8 mouse cellular contexts compared by ENCODE assay signal in the genomic region with DNA sequence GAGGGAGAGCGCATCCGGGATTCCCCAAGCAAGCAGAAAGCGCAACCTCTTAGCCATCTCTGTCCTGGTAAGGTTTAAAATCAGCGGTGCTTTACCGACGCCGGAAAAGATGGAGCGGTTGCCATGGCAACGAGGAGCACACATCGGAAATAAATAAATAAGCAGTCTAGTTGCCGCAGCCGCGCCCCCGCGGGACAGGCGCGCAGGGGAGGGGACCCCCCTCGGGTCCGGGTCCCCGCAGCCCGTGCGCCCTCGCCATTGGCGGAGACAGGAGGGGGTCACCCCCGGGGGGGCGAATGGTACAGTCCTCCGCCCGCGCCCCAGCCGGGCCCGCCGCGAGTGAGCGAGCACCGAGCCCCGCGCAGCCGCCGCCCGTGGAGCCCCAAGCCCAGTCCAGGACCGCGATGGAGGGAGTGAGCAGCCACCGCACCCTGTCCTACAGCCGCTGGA. TPM values are rescaled to one million over a fixed set of nuclear protein-coding genes. Genes with fewer than 3 reads are reported as not detected.
DNase-seq lines count a peak whose midpoint lies in the region; ATAC-seq lines count a peak whose summit lies in the region.

Tub (plus strand) TSS at position 27 of the 450 bp plus-strand sequence.

- H3K4me3 ChIP-seq in embryonic facial prominence, embryonic 12.5 days: peak within 1 kb of the TSS; percentile 55
- H3K4me3 ChIP-seq in heart, embryonic 14.5 days (ENCODE audit: control insufficient read depth in 1 of 2, insufficient read depth in 1 of 2, low read depth in 1 of 2, low read length in 2 of 2): peak within 1 kb of the TSS; percentile 42 to 45
- peak within 1 kb of the TSS; percentile 40 for H3K4me3 ChIP-seq in liver, embryonic 12.5 days
- H3K4me3 ChIP-seq in neural tube, embryonic 14.5 days (ENCODE audit: low read depth, low read length): peak within 1 kb of the TSS; percentile 60

- H3K4me2 ChIP-seq in embryonic facial prominence, embryonic 12.5 days (replicated peaks): peak within 1 kb of the TSS; percentile 100
- H3K4me2 ChIP-seq in heart, embryonic 14.5 days (ENCODE audit: low read length): peak within 1 kb of the TSS; percentile 76
- peak within 1 kb of the TSS; percentile 60 for H3K4me2 ChIP-seq in liver, embryonic 12.5 days
- peak within 1 kb of the TSS; percentile 85 for H3K4me2 ChIP-seq in neural tube, embryonic 14.5 days (ENCODE audit: low read depth, low read length)

- H3K4me1 ChIP-seq in embryonic facial prominence, embryonic 12.5 days: peaks cover 6% of the 10 kb centered on the region; the same call in 1 of the 2 replicates
- H3K4me1 ChIP-seq in heart, embryonic 14.5 days (ENCODE audit: control insufficient read depth in 2 of 2, insufficient read depth in 2 of 2, low read length in 2 of 2): peaks cover 10 to 11% of the 10 kb centered on the region in 2 experiments; a peak in 3 of 4 replicates
- H3K4me1 ChIP-seq in liver, embryonic 12.5 days: peaks cover 9% of the 10 kb centered on the region
- H3K4me1 ChIP-seq in neural tube, embryonic 14.5 days (ENCODE audit: control insufficient read depth, insufficient read depth, low read length): no peaks in the 10 kb centered on the region

- 1% methylated on average over 44 of the region's 44 CpGs for WGBS in embryonic facial prominence, embryonic 12.5 days
- 2% methylated on average over 43 of the region's 44 CpGs for WGBS in heart, embryonic 14.5 days
- WGBS in liver, embryonic 12.5 days (ENCODE audit: insufficient replicate concordance): 2% methylated on average over 44 of the region's 44 CpGs
- under 1% methylated on average over 41 of the region's 44 CpGs for WGBS in neural tube, embryonic 14.5 days

- peak; percentile 65; the same call in 1 of the 2 replicates for ATAC-seq in embryonic facial prominence, embryonic 12.5 days (ENCODE audit: insufficient number of reproducible peaks, insufficient read depth, low FRiP score, low TSS enrichment)
- no peak for ATAC-seq in heart, embryonic 14.5 days (ENCODE audit: insufficient number of reproducible peaks, insufficient read depth, low FRiP score, low read depth)
- 0 out of 2 replicates have a peak, but pooled peaks have one; percentile 31 for ATAC-seq in liver, embryonic 12.5 days
- peak; percentile 89 for ATAC-seq in neural tube, embryonic 14.5 days (ENCODE audit: low read depth)

- peak; percentile 75 for DNase-seq in B cell, adult 2 months
- no peak for DNase-seq in adrenal gland, adult 8-10 months
- peak; percentile 21 to 57 for DNase-seq in kidney, postnatal 36 days
- DNase-seq in thymus, postnatal 0 days (ENCODE audit: low spot score): peak; percentile 39

- H3K27ac ChIP-seq in embryonic facial prominence, embryonic 12.5 days: no peak within 1 kb of the TSS
- no peak within 1 kb of the TSS for H3K27ac ChIP-seq in heart, embryonic 14.5 days (replicated peaks in 1 of 2; ENCODE audit: control insufficient read depth in 1 of 2, insufficient read depth in 1 of 2, low read depth in 2 of 2, low read length in 2 of 2)
- no peak within 1 kb of the TSS for H3K27ac ChIP-seq in liver, embryonic 12.5 days
- H3K27ac ChIP-seq in neural tube, embryonic 14.5 days (ENCODE audit: low read depth, low read length): peak within 1 kb of the TSS; percentile 69

- no peaks in the 10 kb centered on the region for H3K9me3 ChIP-seq in embryonic facial prominence, embryonic 12.5 days
- no peaks in the 10 kb centered on the region for H3K9me3 ChIP-seq in heart, embryonic 14.5 days (ENCODE audit: control insufficient read depth, low read length)
- H3K9me3 ChIP-seq in liver, embryonic 12.5 days (replicated peaks): no peaks in the 10 kb centered on the region
- no peaks in the 10 kb centered on the region for H3K9me3 ChIP-seq in neural tube, embryonic 14.5 days (ENCODE audit: control insufficient read depth, low read length)

- peak within 1 kb of the TSS; percentile 47 for H3K9ac ChIP-seq in embryonic facial prominence, embryonic 12.5 days
- H3K9ac ChIP-seq in heart, embryonic 14.5 days (ENCODE audit: low read length): peak within 1 kb of the TSS; percentile 10; the same call in 1 of the 2 replicates
- H3K9ac ChIP-seq in liver, embryonic 12.5 days: no peak within 1 kb of the TSS
- H3K9ac ChIP-seq in neural tube, embryonic 14.5 days (replicated peaks; ENCODE audit: low read depth, low read length): peak within 1 kb of the TSS; percentile 59

- H3K36me3 ChIP-seq in embryonic facial prominence, embryonic 12.5 days: 0 out of 2 replicates have a peak, but pooled peaks cover 3% of the 10 kb centered on the region
- H3K36me3 ChIP-seq in heart, embryonic 14.5 days (ENCODE audit: control insufficient read depth, insufficient read depth, low read length): peaks cover 6% of the 10 kb centered on the region; the same call in 1 of the 2 replicates
- H3K36me3 ChIP-seq in liver, embryonic 12.5 days: peaks cover 5% of the 10 kb centered on the region
- 0 out of 2 replicates have a peak, but pooled peaks cover 6% of the 10 kb centered on the region for H3K36me3 ChIP-seq in neural tube, embryonic 14.5 days (ENCODE audit: control insufficient read depth, insufficient read depth, low read length)

- H3K27me3 ChIP-seq in embryonic facial prominence, embryonic 12.5 days: peaks cover 44% of the 10 kb centered on the region
- peaks cover 42% of the 10 kb centered on the region for H3K27me3 ChIP-seq in heart, embryonic 14.5 days (ENCODE audit: control insufficient read depth, insufficient read depth, low read length)
- H3K27me3 ChIP-seq in liver, embryonic 12.5 days (replicated peaks): peaks cover 57% of the 10 kb centered on the region
- H3K27me3 ChIP-seq in neural tube, embryonic 14.5 days (ENCODE audit: control insufficient read depth, insufficient read depth, low read length): peaks cover 2% of the 10 kb centered on the region; the same call in 1 of the 2 replicates

RNA-seq across cellular contexts. Expression of gene Tub, which starts in this region (rescaled TPM):
- total RNA-seq in adrenal gland, adult 8-10 months (2022): 10 to 100 TPM; 36.0 to 70.2 (median 52.9) TPM
- polyA plus RNA-seq in embryonic facial prominence, embryonic 12.5 days (2016; fragmentation: Nextera tagmentation; extraction: Ambion mirVana): 7.3 and 9.2 TPM in 2 replicates
- 0.47 and 0.74 TPM in 2 replicates for polyA plus RNA-seq in heart, embryonic 14.5 days (2014; fragmentation: Nextera tagmentation; extraction: Ambion mirVana)
- polyA plus RNA-seq in liver, embryonic 12.5 days (2016; fragmentation: Nextera tagmentation; extraction: Ambion mirVana): 0.04 and 0.19 TPM in 2 replicates
- polyA plus RNA-seq in neural tube, embryonic 14.5 days (2014; fragmentation: Nextera tagmentation; extraction: Ambion mirVana): 38.4 and 50.3 TPM in 2 replicates
- 0.05 and 0.06 TPM in 2 replicates for polyA plus RNA-seq in thymus, postnatal 0 days (2015; fragmentation: Nextera tagmentation; extraction: Ambion mirVana)

Comparison
In these comparisons a context has a peak if more than half of its experiments do, and no peak if none do; other contexts are left out.
1. Peak in ATAC-seq, H3K4me3 ChIP-seq and H3K4me2 ChIP-seq in liver, embryonic 12.5 days; RNA of the gene not detected or under 1 TPM.
2. Peak in DNase-seq in thymus, postnatal 0 days; RNA of the gene not detected or under 1 TPM.